Mouse (Mus musculus) right cerebral cortex, postnatal 10 days (tissue): ENCODE data around the gene Ice2.

Experiments used
- DNase-seq, 2 experiments: peaks; one replicate each; pipeline ENCODE4 v3.0.0; 2021; ENCODE audit warnings: low spot score in 2 of 2

Ice2 gene

DNA sequence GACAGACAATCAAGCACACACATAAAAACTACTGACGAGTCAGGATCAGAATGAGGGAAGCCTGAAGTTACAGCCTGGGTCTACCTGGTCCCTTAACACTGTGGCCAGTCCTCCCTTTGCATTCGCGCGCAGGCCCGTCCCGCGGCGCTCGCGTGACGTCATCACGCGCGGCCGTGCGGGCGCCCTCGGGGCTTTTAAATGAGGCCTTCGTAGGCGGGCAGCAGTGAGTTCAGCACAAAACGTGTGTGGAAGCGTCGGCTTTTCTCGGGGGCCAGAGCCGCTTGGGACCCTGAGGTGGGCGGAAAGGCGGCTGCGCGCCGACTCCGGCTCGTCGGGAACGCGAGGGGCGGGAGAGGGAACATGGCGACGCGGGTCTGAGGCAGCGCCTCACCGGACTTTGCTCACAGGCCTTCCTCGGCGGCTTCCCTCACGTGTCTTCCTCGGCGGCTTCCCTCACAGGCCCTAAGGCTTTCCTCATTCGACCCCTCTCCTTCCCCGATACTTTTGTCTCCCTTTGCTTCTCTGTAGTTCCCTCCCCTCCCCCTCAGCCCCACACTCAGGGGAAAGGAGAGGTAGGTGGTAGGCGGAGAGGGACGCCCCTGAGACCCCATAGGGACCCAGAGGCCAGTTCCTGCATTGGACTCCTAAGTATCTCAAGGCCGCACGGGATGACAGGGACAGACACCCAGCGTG lies at the start of gene Ice2:
Gene Ice2 (plus strand): TSS at position 147 of the 693 bp plus-strand sequence.
- peak; percentile 83 to 84 for DNase-seq

DNA sequence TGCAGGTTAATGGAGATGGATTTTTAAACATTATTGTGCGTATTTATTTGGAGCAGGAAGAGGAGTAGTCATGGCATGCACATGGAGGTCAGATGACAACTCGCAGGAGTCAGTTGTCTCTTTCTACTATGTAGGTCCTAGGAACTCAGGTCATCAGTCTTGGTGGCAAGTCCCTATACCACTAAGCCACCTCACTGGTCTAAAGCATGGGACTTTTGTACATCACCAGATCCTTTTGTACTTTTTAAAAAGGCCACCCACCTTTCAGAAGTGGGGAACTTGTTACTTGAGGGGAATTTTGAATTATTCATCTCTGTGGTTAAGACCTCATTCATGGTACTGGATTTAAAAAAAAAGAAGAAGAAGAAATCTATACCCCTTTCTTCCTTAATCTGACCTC lies 48.2 kb upstream of the Ice2 start:
- DNase-seq = no peak

DNA sequence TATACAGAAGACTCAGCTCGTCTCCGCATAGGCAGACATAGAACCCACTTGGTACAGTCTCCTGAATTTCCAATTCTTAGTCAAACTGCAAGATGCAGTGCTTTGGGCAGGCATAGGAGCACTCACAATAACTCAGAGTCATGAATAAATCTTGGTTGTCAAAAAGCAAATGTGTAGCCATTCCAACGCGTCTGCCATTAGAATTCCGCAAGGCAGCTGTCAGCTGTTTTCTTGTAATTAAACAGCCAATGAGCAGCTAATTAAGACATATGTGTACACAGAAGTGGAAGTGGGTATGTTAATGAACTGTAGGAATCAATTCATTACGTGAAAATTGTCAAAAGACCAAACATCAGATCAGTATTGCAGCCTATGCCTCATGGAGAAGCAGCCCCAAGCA lies 43.5 kb upstream of the Ice2 start:
- DNase-seq = no peak

DNA sequence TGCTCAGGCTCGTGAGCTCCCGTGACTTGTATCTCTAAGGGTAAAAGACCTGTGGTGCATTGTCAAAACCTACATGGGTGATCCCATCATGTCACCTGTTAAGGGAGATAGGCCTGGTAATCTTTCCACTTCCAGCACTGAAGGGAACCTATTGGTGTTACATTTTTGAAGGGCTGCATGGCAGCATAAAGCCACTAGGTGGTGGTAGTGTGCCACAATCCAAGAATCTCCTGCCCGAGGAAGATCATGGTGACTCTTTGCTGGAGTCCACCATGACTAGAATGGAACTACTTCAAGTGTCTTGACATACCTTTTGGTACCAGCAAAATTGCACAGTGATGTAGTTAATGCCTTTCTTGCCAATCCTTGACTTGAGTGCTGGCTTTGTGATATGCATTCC lies 39.9 kb upstream of the Ice2 start:
- DNase-seq = peak; percentile 59 to 77

DNA sequence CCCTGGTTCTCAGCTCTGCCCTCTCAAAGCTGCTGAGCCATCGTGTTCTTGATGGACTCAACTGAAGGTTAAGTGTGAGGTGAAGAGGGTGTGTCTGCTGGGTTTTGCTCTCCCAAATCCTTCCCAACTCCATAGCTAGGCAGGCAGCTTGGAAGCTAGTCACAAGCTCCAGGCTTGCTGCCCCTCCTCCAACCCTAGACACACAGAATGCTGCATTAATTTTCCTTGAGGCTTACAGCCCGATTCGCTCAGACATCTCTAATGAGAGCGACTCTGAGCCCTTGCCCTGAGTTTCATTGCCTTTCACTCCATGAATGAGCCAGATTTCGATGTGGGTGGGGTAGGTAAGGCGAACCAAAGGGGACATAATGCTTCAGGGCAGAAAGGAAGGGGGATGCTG lies 38.9 kb upstream of the Ice2 start:
- no peak for DNase-seq

DNA sequence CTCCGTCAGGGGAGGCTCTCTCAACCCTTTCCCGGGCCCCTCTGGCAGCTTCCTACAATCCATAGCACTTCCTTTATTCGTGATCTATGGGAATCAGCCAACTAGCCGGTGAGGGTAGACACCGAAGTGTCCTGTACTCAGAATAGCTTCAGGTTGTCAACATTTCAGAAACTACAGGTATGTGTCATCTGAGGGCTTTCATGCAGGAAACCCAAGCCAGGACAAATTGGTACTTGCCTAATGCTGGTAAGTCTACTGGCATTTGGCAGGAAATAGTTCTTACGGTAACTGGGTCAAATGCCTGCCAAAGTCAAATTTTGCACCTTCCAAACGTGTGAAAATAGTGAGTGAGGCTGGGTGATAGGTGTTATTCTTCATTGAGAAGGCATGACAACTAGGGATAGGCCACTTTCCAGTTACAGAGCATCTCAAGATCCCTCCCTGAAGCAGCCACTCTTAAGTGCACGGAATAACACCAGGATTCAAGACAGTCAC lies 35.7 kb upstream of the Ice2 start:
- DNase-seq = no peak

DNA sequence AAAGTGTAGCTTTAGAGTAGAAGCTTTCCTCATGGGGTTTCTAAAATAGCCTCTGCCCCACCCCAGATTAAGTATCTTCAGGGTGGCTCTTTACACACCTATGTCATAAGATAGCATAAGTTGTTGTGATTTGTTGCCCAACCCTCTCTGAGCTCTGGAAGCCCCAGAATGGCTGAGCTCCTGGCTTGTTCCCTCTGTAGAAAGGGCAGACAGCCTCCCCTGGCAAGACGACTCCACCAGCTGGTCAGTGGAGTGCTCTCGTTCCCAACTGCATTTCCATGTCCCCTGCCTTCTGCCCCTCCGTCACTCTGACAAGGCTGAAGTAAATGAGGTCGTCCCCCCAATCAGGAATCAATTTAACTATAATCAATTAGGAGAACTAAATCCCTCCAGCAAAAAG lies 34.9 kb upstream of the Ice2 start:
- DNase-seq = no peak

DNA sequence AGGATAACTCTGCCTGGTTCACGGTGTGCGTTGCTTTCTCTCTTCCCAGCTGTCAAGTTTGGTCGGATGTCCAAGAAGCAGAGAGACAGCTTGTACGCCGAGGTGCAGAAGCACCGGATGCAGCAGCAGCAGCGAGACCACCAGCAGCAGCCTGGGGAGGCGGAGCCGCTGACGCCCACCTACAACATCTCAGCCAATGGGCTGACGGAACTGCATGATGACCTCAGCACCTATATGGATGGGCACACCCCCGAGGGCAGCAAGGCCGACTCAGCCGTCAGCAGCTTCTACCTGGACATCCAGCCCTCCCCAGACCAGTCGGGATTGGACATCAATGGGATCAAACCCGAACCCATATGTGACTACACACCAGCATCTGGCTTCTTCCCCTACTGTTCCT lies 33.6 kb upstream of the Ice2 start:
- DNase-seq = no peak

DNA sequence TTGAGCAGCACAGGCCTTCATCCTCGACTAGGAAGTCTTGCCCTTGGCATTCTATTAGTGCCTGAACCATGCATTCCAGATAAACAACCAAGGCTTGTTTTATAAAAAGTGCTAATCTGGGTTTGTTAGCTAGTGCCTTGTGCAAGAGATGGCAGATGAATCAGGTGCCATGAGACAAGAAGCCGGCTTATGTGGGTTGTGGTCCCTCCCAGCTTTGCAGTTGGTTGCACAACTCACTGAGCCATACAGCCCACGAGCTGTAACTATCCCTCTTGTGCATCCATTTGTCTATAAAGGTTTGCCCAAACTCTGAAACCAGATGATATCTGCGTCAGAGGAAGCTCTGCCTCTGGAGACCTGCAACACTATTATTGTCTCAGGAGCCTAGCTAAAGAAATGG lies 30.7 kb upstream of the Ice2 start:
- DNase-seq = no peak

DNA sequence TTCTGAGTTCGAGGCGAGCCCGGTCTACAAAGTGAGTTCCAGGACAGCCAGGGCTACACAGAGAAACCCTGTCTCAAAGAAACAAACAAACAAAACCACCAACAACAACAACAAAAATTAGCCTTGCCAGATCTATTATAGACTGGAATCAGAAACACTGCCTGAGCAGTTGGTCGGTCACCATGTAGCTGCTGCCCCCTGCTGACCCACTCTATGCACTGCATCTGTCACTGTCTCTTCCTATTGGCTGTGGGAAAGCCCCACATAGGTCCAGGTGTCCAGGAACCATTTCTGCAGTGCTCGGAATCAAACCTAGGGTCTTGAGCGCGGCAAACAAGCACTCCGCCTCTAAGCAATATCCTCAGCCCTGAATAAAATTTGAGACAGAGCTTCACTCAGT lies 29.6 kb upstream of the Ice2 start:
- DNase-seq = peak; percentile 52 to 72

DNA sequence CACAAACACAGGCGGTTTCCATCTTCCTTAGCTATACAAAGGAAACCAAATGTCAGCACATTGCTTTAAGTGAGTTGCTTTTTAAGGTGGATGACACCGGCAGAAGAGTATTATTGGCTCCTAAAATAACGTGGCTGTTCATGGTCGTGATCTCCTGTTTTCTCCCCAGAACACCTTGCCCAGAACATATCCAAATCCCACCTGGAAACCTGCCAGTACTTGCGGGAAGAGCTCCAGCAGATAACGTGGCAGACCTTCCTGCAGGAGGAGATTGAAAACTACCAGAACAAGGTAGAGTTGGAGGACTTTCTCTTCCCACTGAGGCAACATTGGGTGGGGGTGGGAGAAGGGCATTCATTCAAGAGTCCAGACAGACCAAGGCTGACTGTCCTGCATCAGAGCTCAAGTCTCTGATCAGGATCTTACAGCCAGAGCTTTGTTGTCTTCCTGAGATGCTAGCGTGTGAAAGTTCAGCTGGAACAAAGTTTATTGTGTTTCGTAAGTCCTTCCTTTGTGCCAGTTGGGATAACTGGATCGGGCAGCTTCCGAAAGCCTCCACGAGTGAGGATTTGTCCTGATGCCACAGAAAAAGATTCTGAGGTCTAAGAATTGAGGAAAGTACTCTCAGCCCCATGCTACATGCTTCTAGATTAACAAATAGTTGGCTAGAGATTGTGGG lies 26.5 kb upstream of the Ice2 start:
- DNase-seq = no peak

DNA sequence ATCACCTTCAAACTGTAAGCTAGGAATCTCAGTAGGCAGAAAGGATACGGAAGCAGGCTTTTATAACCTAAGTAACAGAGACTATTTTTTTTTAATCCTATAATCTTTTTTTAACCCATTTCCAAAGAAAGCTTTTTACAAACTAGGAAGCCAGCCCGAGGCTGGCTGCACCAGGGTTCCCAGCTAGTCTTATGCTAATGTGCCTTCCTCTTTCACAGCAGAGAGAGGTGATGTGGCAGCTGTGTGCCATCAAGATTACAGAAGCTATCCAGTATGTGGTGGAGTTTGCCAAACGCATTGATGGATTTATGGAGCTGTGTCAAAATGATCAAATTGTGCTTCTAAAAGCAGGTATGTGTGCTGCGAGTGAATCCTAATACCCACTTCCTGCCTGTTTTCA lies 24.8 kb upstream of the Ice2 start:
- peak in 1 of 2 experiments; percentile 48 for DNase-seq

DNA sequence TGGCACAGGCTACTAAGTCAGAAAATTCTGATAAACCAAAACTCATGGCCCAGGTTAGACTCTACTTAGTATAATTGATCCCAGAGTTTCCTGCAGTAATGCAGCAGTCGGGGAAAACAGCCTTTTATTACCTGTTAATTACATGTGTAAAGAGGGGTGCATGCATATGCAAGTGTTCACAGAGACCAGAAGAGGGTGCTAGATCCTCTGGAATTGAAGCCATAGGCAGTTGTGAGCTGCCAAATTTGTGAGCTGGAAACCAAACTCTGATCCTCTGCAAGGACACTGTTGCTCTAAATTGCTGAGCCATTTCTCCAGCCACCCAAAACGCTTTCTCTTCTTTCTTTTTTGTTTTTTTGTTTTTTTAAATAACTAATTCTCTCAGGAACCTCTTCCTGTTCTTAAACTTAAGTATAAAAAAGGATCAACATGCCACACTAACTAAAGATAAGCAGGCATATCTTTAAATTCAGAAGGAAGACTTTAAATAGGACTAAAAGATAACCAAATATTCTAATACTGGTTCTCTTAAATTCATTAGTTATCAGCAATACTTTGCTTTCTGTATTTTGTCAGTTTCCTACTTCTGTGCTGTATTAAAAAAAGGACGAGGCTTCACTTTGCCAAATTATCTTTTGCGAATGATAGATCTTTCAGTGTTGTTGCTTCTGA lies 20.6 kb upstream of the Ice2 start:
- no peak for DNase-seq

DNA sequence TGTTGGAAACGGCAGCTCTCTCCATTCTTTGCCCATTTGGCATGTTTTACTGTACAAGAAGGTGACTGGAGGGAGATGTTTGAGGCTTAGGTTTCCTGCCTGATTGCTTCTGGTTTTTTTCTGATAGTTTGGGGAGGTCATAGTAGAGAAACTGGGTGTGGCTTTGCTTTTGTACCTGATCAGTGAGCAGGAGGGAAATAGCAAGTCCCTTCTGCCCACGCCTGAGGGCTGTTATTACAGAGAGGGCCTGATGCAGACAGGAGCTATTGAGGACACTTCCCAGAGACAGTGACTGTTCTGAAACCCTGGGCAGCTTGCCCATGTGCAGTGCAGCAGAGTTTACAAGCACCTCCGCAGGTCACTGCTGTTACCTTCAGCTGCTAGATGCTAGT lies 20.1 kb upstream of the Ice2 start:
- no peak for DNase-seq

DNA sequence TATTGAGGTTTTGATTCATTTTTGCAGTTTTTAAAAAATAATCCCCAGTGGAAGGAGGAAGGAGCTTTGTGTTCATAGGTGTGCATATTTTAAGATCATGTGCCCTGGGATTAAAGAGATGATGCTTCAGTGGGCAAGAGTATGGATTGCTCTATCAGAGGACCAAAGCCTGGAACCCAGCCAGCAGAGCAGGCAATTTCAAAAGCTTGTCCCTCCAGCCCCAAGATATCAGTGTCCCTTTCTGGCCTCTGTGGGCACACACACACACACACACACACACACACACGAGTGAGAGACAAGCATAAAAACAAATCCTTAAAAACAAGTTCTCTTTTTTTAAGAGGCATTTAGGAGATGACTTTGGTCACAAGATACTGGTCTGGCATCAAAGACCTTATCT lies 17.2 kb upstream of the Ice2 start:
- DNase-seq = no peak

DNA sequence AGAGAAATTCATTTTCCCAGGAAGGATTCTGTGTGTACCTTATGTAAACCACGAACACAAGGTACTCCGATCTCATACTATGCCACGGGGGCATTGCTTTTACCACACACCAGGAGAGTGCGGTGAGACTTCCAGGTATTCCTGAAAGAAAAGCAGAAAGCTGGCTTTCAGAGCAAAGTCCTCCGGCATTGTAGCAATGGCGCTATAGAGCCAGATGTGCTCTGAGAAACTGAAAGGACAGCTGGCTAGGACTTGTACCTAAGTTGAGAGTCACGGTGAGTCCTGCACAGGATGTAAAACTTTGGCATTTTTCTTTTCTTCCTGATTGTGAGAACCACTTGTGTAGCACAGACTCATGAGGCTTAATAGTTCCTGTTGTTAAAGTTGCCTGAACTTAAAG lies 16.0 kb upstream of the Ice2 start:
- no peak for DNase-seq

DNA sequence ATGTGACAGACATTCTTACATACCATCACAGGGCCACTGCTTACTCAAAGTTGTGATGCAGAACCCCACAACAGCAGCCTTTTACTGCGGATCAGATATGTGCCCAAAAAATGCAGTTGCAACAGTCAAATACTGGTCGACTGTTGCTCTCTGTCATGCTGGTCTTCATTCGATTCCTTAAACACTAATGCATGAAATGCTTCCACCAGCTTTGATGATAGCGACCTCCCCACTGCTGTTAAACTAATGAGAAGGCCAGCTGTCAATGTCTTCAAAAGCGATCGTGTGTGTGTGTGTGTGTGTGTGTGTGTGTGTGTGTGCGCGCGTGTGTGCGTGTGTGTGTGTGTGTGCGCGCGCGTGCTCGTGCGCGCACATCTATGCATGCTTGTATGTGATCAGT lies 13.2 kb upstream of the Ice2 start:
- DNase-seq = no peak

DNA sequence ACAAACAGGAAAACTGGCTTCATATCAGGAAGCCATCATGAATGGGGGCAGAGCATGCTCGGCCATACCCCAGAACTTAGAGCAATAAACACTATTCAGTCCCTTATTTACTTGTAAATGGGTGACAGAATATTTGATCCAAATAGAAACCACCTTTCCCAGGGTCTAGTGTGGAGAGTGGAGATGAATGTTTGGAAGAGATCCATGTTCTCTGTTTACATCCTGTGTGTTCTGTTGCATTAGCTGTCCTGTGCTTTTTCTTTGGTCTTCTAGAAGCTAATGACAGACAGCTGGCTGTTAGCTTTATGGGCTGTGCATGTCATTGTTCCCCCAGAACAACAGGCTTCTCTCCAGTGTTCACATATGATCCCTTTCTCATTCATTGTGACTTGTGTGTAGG lies 12.8 kb upstream of the Ice2 start:
- DNase-seq = no peak

DNA sequence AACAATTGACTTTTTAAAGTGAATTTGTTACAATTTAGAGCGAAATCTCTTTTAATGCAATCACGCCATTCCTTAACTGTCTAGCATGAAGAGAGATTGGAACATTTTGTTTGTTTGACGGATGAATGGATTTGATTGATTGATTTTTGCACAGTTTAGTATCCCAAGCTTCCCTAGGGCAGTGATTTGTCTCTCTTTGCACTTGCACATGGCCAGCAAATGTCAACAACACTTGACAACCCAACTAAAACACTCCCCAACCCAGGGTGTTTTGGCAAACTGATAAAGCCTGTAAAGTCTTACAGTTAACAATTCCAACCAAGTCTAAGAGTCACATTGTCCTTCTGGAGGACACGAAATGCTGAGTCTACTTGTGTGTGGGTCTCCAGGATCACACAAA lies 10.4 kb upstream of the Ice2 start:
- DNase-seq = no peak

DNA sequence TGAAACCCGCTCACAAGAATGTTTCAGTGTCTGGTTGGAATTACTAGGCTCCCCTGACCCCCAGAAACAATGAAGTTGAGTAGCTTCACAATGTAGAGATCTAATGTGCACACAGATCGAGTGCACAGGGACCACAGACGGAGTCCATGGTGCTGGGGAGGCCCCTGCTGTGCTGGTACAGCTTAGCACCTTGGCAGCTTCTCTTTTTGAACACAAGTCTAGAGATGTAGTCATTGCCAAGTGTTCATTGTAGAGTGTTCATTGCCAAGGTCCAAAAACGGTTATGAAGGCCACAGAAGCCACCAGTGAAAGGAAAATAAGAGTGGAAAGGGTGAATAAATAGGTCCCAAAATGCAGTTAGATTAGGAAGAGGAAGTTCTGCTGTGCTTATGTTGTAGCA lies 7.1 kb upstream of the Ice2 start:
- no peak for DNase-seq

DNA sequence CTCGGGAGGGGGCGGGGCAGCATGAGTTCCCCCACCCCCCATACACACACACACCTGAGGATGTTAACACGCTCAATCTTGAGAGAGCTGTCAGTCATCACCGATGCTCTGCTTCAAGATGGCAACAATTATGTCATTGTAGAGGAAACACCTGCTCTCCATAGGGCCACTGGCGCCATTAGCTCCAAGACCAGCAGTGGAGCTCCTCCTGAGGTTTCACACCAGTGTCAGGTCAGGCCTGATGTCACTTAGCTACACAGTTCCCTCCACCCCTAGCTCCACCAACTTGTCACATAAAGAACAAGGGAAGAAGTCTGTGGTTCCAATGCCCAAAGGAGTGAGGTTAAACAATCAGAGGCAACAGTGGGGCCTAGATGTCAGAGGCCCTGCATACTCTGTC lies 3.5 kb upstream of the Ice2 start:
- no peak for DNase-seq

DNA sequence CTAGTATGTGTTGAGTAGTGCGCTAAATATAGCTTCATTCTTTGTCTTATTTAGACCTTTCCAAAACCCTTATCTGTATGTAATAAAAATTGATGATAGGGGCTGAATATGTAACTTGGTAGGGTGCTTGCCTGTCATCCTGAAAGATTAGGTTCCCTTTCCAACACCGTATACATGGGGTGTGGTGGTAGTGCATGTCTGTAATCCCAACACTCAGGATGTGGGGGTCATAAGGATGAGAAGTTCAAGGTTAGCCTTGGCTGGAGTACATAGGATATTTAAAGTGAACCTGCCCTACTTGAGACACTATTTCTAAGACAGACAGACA lies 310 bp upstream of the Ice2 start:
- no peak for DNase-seq

DNA sequence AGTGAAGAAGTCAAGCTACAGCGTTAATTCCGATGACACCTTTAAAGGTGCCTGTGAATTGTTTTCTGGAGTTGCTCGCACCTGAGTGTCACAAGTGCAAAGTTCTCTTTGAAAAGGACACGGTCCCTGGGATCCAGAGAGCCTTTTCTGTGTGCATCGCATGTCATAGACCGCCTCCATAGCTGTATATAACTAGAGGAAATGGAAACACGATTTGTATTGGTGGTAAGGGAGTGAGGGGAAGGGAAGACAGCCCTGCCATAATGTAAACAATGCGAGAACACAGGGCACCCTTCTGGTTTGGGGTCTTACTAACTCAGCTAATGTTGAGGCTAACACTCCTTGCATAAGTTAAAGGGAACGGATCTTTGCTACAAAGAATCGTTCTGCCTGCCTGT lies 746 bp downstream of the Ice2 start:
- no peak for DNase-seq
